Mouse (Mus musculus): Measurements from ENCODE around the gene Ubtf. TPM values are rescaled to one million over a fixed set of nuclear protein-coding genes. Genes with fewer than 3 reads are reported as not detected.
"Not testable (repeated sequence)": the region's sequence is repeated elsewhere in the genome, so short reads cannot be mapped to it uniquely, and the experiment has no call there.

Ubtf gene
- total RNA-seq, 2 experiments from 2014 or later, result 56.0 to 64.8 TPM

DNA sequence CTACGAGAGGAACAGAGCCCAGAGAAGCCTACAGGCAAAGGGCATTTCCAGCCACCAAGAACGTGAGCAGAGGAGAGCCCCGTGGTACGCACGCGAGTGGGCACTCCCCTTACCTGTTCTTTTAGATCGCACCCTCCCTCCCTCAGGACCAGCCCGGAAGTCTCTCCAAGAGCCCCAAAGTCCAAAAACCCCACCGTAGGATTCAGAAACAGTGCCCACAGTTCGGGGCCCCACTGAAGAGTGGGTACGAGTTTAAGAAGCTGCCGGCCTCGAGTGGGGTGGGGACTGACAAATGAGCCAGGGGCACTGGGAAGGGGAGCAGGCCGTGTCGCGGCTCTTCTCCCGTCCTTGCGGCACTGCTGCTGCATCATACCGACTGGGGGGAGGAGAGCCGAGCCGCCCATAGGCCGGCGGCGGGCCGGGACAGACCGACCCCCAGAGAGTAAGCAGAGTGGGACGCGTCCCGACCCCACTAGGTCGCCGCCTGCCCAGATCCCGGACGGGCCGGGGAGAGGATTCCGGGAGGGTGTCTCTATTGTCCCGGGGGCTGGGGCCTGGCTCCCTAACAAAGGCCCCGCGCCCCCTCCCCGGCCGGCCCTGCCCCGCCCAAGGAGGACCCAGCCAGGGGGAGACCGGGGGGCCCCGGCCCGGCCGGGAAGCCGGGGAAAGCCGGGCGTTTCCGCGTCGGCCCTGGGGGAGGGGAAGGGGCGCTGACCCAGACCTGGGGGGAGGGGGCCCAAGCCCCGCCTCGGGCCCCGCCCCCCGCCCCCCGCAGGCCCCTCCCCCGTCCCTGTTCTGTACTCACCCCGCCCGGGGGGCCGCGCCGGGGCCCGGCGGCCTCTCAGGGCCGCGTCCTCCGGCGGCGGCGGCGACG is 23.7 kb downstream of the Ubtf start:
- DNase-seq, result peak; percentile 69

GRCm38 (mm10) chr11:102294887-102295597 is 24.5 kb downstream of the Ubtf start:
- no peak for DNase-seq

DNA sequence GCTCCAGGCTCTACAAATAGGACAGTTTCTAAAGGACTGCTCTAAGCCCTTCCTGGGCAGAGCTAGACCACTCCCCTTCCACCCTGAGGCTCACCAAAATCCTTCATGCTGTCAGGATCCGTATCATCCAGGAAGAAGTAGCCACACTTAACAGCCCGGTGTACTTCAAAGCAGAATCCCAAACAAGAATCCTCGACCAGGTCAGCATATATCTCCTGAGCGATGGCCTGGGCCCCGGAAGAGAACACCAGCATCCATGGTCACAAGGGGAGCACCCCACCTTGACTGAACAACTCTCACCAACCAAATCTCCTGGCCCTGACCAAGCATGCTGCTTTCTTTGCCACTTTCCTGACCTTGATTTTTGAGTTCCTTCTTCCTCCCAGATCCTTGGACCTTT is 25.1 kb downstream of the Ubtf start:
- no peak for DNase-seq

DNA sequence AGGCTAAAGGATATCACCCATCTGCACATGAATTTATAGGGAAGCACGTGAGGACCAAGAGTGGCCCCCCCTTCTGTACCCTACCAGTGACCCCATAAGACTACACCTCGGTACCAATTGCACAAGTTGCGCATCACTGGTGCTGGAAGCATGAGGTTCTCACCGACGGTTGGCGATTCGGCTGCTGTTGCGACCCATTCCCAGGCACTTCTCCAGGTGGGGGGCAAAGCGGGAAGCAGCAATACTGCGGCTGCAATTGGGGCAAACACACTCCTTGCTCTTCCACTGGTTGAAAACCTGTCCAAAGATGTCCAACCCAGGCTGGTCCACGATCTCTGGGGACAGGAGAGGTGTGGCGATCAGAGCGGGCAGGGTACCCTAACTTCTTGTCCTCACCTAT is 25.6 kb downstream of the Ubtf start:
- no peak for DNase-seq

DNA sequence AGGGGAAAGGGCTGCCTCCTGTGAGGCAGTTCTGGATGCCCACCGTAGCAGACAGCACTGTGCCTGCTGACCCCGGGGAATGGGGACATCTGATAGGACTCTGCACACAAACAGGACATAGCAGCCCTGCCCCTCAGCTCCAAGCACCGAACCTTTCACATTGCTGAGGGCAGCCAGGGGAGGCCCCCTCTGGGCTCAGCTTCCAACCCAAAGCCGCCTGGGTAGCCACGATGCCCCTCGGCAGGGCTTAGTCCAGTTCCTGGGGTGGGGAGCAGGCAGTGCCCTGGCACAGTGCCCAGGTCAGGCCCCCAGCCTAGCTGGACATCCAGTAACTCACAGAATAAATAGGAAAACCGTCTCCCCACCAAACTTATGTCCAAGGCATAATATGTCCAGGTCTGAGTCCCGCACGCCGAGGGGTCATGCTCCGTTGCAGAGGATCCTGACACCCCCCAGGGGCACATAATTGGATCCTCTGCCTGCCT is 28.4 kb downstream of the Ubtf start:
- DNase-seq, result no peak

DNA sequence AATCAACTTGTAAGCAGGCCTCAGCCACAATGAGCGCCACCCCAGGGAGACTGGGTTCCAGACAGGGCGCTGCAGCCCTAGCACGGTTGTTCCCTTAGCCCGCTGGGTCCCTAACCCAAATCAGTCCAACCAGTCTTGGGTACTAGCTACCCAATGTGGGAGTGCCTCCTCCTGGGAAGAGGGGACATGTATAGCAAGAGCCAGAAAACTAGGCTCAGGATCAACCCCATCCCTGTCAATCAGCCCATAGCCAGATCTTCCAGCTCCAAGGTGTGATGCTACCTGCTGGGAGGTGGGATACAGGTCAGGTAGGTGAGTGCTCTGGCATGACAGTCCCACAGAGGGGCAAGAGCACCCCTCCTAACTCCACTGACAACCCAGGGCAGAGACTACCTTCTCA is 29.4 kb downstream of the Ubtf start:
- no peak for DNase-seq

DNA sequence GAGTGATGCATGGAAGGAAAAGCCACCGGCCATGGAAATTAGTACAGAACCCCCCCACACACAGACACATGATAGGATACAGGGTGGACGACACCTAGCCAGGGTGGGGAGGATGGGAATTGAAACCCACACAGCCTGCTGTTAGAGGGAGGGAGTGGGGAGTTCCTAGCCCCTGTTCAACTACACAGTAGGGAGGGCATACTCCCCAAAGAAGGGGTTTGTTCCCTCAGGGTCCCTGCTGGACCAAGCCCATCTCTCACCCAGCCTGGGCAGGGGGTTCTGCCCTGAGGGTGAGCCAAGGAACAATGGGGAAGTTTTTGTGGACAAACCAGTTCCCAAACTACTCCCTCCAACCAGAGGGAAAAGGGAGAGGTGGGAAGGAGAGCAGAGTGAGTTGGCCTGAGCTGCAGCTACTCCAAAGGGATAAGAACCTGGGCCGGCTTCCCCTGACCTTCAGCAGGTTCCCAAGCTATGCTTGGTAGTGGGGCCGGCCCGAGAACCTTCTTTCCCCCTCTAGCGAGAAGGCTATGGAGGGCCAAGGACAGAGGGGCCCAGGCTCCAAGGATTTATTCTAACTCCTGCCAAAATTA is 29.9 kb downstream of the Ubtf start:
- DNase-seq, result no peak

GRCm38 (mm10) chr11:102288913-102289312 is 30.6 kb downstream of the Ubtf start:
- DNase-seq, result no peak

- no peak for DNase-seq
These were observed 31.3 kb downstream of the Ubtf start for GRCm38 (mm10) chr11:102288027-102288804.

- no peak for DNase-seq
These were observed 32.1 kb downstream of the Ubtf start for GRCm38 (mm10) chr11:102287485-102287884.

- peak; percentile 67 for DNase-seq
These were observed 34.3 kb downstream of the Ubtf start for GRCm38 (mm10) chr11:102285095-102285834.

GRCm38 (mm10) chr11:102284501-102285094 is 34.9 kb downstream of the Ubtf start, which contains the start of gene Tmub2:
Gene Tmub2, plus strand, starts transcription at chr11:102284931.
- peak; percentile 88 for DNase-seq

DNA sequence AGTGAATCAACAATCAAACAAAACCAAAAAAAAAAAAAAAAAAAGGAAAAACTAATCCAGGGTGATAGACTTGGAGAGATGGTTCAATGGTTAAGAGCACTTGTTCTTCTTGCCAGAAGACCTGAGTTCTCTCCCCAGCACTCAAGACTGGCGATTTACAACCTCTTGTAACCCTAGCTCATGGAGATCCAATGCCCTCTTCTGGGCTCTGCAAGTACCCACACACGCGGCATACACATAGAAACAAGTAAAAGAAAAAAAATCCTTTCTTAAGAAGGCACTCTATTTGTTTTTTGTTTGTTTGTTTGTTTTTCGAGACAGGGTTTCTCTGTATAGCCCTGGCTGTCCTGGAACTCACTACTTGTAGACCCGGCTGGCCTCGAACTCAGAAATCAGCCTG is 35.6 kb downstream of the Ubtf start:
- DNase-seq, result no peak

DNA sequence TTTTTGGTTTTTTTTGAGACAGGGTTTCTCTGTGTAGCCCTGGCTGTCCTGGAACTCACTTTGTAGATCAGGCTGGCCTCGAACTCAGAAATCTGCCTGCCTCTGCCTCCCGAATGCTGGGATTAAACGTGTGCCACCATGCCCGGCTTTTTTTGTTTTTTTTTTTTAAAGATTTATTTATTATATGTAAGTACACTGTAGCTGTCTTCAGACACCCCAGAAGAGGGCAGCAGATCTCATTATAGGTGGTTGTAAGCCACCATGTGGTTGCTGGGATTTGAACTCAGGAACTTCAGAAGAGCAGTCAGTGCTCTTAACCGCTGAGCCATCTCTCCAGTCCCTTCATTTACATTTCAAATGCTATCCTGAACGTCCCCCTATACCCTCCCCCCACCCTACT is 39.3 kb downstream of the Ubtf start:
- not testable (repeated sequence) for DNase-seq

- no peak for DNase-seq
These were observed 39.9 kb downstream of the Ubtf start for GRCm38 (mm10) chr11:102279595-102279994.

GRCm38 (mm10) chr11:102277754-102278153 is 41.8 kb downstream of the Ubtf start:
- no peak for DNase-seq

DNA sequence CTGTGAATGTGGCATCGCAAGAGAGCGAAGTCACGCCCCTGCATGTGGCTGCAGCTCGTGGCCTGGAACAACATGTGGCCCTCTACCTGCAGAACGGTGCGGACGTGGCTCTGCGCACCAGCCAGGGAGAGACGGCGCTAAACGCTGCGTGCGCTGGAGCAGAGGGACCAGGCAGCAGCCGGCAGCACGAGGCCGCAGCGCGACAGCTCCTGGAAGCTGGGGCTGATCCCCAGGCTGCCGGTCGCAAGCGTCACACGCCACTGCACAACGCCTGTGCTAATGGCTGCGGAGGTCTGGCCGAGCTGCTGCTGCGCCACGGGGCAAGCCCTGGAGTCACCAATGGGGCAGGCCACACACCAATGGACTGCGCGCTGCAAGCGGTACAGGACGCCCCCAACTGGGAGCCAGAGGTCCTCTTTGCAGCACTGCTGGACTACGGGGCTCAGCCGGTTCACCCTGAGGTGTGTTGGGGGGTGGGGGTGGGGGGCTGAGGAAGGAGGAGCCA is 43.1 kb downstream of the Ubtf start:
- DNase-seq, result no peak

DNA sequence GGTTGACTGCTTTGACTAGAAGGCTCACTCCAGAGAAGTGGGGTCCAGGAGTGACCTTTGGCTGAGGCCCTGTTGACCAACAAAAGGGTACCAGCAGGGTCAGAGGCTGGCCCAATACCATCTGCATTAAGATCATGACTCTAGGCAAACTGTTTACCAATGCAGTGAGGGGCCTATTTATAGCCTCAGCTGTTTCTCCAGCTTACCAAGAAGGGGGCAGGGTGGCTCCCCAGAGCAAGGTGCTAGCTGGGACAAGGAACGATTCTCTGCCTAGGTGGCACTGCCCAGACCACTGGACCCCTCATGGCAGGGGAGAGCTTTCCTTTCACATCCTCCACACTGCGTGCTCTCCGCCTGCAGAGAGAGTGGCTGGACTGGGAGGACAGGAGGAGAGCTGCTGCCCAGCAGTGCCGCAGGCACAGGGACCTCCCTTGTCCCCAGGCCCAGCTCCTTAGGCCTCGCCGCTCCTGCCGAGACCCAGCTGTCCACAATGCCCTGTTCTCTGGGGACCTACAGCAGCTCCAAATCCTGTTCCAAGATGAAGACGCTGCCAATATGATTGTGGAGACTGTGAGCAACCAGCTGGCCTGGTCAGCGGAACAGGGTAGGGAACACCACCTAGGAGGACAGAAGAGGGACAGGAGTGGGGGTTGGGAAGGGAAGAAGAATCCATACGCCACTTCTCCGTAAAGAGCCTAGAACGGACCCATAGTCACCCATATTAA is 50.9 kb downstream of the Ubtf start, which contains the start of gene Asb16:
Gene Asb16, plus strand, starts transcription at position 224 of the 725 bp plus-strand sequence.
- no peak for DNase-seq

- DNase-seq, result peak; percentile 68
These were observed 52.1 kb downstream of the Ubtf start for GRCm38 (mm10) chr11:102267480-102267879.
